Mouse (Mus musculus) cerebellum, postnatal 14 days (tissue): ENCODE measurements at regions not wholly inside any gene's neighbourhood (a gene's known extent, or its start where the extent isn't known, plus 50 kb on each side); places are given as distances from the start of the nearest gene placed in this dataset.

Experiments used
- DNase-seq, 2 experiments: peaks; one replicate each; pipeline ENCODE4 v3.0.0; 2021; ENCODE audit warnings: mixed read lengths in 2 of 2

- DNase-seq = peak; percentile 14 to 39
Observed at GRCm38 (mm10) chr8:103272305-103273079, 487.1 kb upstream of the Cdh11 start.

- DNase-seq = no peak
Observed at GRCm38 (mm10) chr8:103273476-103273875, 488.0 kb upstream of the Cdh11 start.

GRCm38 (mm10) chr8:103281801-103282200 lies 496.4 kb upstream of the Cdh11 start:
- DNase-seq = no peak

GRCm38 (mm10) chr8:103288561-103288974 lies 503.1 kb upstream of the Cdh11 start:
- DNase-seq = no peak

- no peak for DNase-seq
Observed at GRCm38 (mm10) chr8:103292896-103293295, 507.5 kb upstream of the Cdh11 start.

- DNase-seq = peak; percentile 21 to 24
Observed at GRCm38 (mm10) chr8:103306476-103307183, 521.2 kb upstream of the Cdh11 start.

GRCm38 (mm10) chr8:103313576-103313975 lies 528.1 kb upstream of the Cdh11 start:
- no peak for DNase-seq

GRCm38 (mm10) chr8:103314279-103315022 lies 529.0 kb upstream of the Cdh11 start:
- no peak for DNase-seq

- no peak for DNase-seq
Observed at GRCm38 (mm10) chr8:103315742-103316141, 530.3 kb upstream of the Cdh11 start.

GRCm38 (mm10) chr8:103316691-103317091 lies 531.2 kb upstream of the Cdh11 start:
- DNase-seq = no peak

GRCm38 (mm10) chr8:103317149-103317725 lies 531.8 kb upstream of the Cdh11 start:
- no peak for DNase-seq

GRCm38 (mm10) chr8:103324016-103324665 lies 538.7 kb upstream of the Cdh11 start:
- DNase-seq = no peak

GRCm38 (mm10) chr8:103331415-103331814 lies 546.0 kb upstream of the Cdh11 start:
- no peak for DNase-seq

GRCm38 (mm10) chr8:103337314-103337713 lies 551.9 kb upstream of the Cdh11 start:
- DNase-seq = no peak

GRCm38 (mm10) chr8:103339042-103339441 lies 553.6 kb upstream of the Cdh11 start:
- DNase-seq = no peak

- no peak for DNase-seq
Observed at GRCm38 (mm10) chr8:103339951-103340350, 554.5 kb upstream of the Cdh11 start.

GRCm38 (mm10) chr8:103343891-103344290 lies 558.4 kb upstream of the Cdh11 start:
- DNase-seq = no peak

GRCm38 (mm10) chr8:103344871-103345270 lies 559.4 kb upstream of the Cdh11 start:
- DNase-seq = no peak

- no peak for DNase-seq
Observed at GRCm38 (mm10) chr8:103347158-103347871, 561.9 kb upstream of the Cdh11 start.

GRCm38 (mm10) chr8:103361713-103362112 lies 576.3 kb upstream of the Cdh11 start:
- DNase-seq = peak; percentile 42 to 53

GRCm38 (mm10) chr8:103370394-103370793 lies 585.0 kb upstream of the Cdh11 start:
- peak; percentile 9 for DNase-seq

- DNase-seq = no peak
Observed at GRCm38 (mm10) chr8:103373007-103373406, 587.6 kb upstream of the Cdh11 start.
